Mouse (Mus musculus) frontal cortex, postnatal 14 days (tissue): Measurements from ENCODE around the gene Elf5.

Source experiments
- DNase-seq, 2 experiments: peaks; one replicate each; pipeline ENCODE4 v3.0.0; 2022; ENCODE audit warnings: low spot score in 2 of 2

The Elf5 gene

DNA sequence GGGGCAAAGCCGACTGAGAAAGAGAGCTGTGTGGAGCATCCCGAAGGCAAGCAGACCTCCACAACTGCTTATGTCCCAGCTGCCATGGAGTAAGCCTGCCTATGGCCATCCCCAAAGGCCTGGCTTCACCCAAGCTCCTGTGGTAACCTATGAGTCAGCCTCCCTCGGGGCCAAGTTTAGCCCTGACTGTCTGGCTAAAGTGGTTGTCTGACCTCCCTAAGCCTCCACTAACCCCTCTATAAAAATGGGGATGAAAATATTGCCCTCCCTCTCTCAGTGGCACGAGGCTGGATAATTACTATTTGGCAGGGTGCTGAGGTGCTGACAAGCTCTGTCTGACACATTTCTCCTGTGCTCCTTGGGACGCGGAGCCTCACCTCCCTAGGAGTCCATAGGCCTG, at the start of gene Elf5:
Gene Elf5 (plus strand): TSS at position 341 of the 400 bp plus-strand sequence.
- DNase-seq: no peak

DNA sequence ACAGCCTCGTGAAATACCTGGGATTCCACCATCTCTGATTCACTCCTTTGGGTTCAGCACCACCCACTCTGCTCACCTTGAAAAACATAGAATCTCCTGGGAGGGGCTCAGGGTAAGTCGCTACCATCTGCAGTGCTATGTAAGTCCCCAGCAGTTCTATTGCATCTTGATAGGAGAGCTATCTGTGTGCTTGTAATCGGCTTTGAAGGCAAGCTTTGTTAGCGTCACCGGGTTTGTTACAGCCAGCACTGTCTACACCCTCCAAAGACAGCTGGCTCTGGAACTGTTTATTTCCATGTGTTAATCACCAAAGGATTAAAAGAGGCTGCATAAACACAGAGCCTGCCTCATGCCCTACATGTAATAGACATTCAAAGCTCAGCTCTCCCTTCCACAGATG, 38.9 kb upstream of the Elf5 start:
- no peak for DNase-seq

- DNase-seq: no peak
Observed at GRCm38 (mm10) chr2:103379502-103380160, 31.9 kb upstream of the Elf5 start.

GRCm38 (mm10) chr2:103382174-103382573, 29.3 kb upstream of the Elf5 start:
- DNase-seq: no peak

GRCm38 (mm10) chr2:103387881-103388280, 23.6 kb upstream of the Elf5 start:
- DNase-seq: no peak

DNA sequence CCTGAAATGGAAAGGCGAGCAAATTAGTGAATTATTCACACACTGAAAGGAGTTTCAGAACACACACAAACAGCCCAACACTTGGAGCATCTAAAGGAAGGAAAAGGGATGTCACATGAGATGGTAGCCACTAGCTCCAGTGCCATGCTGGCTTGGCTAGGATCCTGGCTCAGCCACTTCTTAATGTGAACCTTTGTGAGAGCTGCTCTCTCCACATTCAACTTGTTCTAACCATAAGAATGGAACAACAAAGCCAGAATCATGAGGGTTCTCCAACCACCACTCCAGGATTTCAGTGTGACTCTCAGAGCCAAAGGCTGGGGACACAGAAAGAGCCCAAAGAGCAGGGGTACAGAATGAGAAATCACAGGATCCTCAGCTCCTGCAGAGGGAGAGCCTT, 23.2 kb upstream of the Elf5 start:
- DNase-seq: no peak

GRCm38 (mm10) chr2:103390086-103390988, 21.2 kb upstream of the Elf5 start:
- peak; percentile 8 to 24 for DNase-seq

GRCm38 (mm10) chr2:103391626-103392025, 19.9 kb upstream of the Elf5 start:
- no peak for DNase-seq

DNA sequence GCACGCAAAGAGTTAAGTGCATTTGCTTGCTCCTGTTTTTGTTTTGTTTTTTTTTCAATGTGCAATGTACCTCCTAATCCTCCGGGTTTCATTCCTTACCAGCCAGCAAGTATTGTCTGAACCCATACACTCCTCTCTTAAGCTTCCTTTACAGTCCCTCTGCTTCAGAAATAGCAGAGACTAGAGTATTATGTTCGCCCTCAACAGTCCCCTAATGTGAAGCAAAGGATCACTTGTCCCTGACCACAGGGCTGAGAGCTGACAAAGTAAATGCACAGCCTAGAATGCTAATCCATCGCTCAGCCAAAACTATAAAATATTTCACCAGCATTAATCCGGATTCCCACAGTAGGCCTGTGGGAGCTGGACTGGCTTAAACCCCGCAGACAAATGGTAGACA, 13.4 kb upstream of the Elf5 start:
- no peak for DNase-seq

GRCm38 (mm10) chr2:103400691-103401090, 10.8 kb upstream of the Elf5 start:
- DNase-seq: no peak

DNA sequence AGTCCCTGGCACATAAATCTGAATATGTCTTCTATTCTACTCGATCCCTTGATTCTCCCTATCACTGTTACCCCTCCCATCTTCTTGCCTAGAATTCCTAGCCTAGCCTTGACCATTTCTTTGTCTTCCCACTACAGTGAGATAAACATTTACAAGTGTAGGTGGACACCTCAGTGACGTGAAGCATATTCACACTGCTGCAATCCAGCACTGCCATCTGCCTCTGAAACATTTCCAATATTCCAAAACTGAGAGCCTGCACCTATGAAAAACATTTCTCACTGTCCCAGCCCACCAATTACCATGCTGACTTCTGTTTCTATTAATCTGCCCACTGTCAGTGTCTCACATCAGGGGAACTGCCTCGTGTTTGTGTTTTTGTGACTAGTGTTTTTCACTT, 5.2 kb upstream of the Elf5 start:
- no peak for DNase-seq

GRCm38 (mm10) chr2:103411816-103412215, 328 bp downstream of the Elf5 start:
- DNase-seq: no peak

DNA sequence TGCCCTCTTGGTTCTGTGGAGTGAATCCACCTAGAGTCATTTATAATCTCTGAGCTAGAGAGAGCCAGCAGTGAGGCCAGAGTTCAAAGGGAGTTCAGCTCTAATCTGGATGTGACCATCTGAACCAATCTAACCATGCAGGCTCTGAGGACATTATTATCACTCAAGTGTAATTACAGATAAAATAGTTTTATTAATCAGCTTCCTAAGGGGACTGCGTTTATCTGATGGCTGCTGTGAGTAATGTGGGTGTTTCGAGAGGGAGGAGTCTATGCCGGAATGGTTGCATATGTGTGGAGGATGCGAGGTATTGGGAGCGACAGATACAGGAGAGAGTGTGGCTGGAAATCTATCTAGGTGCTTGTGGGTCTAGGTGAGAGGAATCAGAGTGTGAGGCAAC, 1.9 kb downstream of the Elf5 start:
- no peak for DNase-seq

DNA sequence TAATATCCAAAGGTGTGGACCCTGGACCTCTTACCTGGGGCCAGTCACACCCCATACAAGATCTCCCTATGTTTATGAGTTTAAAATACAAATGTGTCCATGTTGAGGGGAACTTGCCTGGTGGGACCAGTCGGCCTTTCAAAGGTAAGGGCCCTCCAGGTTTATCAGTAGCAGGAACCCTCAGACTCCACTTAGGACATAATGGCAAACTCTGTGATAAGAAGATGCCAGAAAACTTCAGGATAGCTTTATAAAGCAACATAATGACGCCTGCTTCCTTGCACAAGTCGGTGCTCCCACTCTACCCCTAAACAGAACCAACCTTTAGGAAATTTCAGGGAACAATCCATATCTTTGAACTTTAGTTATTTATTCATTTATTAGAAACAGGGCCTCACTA, 4.3 kb downstream of the Elf5 start:
- DNase-seq: no peak

GRCm38 (mm10) chr2:103420650-103421507, 9.4 kb downstream of the Elf5 start:
- no peak for DNase-seq

GRCm38 (mm10) chr2:103423884-103424283, 12.4 kb downstream of the Elf5 start:
- DNase-seq: no peak

DNA sequence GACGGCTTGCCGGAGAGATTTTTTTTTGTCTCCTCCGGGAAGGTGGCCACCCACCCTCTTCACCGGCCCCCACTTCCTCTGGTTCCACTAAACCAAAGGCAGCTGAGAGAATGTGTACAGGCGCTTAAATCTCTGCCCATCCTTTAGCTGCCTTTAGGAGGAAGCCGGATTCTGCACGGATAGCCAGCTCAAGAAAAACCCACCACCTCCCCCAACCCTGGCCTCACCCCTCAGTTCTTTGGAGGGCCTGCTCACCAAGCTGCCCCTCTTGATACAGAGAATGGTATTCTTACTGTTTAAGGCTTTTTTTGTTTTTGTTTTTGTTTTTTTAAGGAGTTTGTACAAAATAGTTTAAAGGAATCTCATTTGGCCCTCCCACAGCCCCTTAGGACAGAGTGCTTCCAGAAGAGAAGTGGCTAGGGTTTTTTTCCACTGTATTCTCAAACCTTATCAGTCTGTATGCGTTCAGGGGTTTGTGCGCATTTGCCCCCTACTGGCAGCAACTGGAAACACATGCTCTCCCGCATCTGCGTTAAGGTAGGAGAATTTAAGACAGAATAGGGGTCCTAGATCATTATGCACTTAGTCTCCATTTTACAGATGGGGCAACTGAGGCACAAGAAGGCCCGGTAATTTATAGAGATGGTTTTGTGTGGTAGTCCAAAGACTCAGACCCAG, 13.0 kb downstream of the Elf5 start:
- DNase-seq: peak; percentile 38 to 68

GRCm38 (mm10) chr2:103425456-103426063, 14.1 kb downstream of the Elf5 start:
- no peak for DNase-seq

- no peak for DNase-seq
Observed at GRCm38 (mm10) chr2:103428356-103428755, 16.9 kb downstream of the Elf5 start.

- DNase-seq: no peak
Observed at GRCm38 (mm10) chr2:103430712-103431111, 19.2 kb downstream of the Elf5 start.

DNA sequence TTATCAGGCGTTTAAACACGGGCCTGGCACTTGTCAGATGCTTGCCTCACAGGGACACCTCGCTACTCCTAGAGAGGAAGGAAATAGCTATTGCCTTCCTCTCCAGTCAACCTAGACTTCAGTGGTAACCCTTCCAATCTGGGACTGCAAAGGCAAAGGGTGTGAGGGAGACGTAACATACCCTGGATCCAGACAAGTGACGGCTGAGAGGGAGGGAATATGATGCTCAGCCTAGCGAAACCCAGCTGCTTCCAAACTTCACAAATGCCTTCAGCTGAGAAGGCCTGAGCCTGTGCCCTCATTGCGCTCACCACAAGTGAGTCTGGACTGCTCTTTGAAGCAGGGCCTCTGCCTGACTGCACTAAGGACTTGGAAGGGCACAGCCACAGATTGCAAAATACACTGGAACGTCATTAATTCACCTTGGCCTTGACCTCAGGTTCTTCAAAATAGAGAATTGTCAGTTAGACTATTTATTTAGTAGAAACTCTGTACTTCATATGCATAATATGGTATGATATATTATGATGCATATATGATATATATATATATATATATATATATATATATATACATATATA, 21.3 kb downstream of the Elf5 start:
- no peak for DNase-seq
